Mouse (Mus musculus) stomach, embryonic 15.5 days (tissue): ENCODE results near the gene Ccdc15. TPM values are rescaled to one million over a fixed set of nuclear protein-coding genes. Genes with fewer than 3 reads are reported as not detected.

Experiments
- ATAC-seq: fragments of 200-750 bp; cut with Nextera tagmentation; 2 replicates; pipeline ENCODE4 v1.8.0; 2017; ENCODE audit warnings: low read depth, moderate number of reproducible peaks, moderate TSS enrichment; ENCODE audit not compliant: insufficient read depth, low FRiP score
- H3K27ac ChIP-seq: fragments of 300-500 bp; sonication (generic); 2 replicates; pipeline ENCODE4 v1.5.1; 2015; ENCODE audit warnings: mild to moderate bottlenecking, inconsistent platforms
- H3K27me3 ChIP-seq: fragments of 300-500 bp; sonication (generic); replicated peaks from 2 replicates; pipeline ENCODE4 v1.6.1; 2015; ENCODE audit warnings: inconsistent platforms
- H3K36me3 ChIP-seq: fragments of 300-500 bp; sonication (generic); 2 replicates; pipeline ENCODE4 v1.6.1; 2015; ENCODE audit warnings: inconsistent platforms
- H3K4me1 ChIP-seq: fragments of 300-500 bp; sonication (generic); 2 replicates; pipeline ENCODE4 v1.6.1; 2015; ENCODE audit warnings: inconsistent platforms
- H3K4me2 ChIP-seq: fragments of 300-500 bp; sonication (generic); 2 replicates; pipeline ENCODE4 v1.6.1; 2015; ENCODE audit warnings: mild to moderate bottlenecking, inconsistent platforms
- H3K4me3 ChIP-seq: fragments of 300-500 bp; sonication (generic); replicated peaks from 2 replicates; pipeline ENCODE4 v1.5.1; 2015; ENCODE audit warnings: inconsistent platforms
- H3K9ac ChIP-seq: fragments of 300-500 bp; sonication (generic); 2 replicates; pipeline ENCODE4 v1.6.1; 2015; ENCODE audit warnings: inconsistent platforms
- H3K9me3 ChIP-seq: fragments of 300-500 bp; sonication (generic); 2 replicates; pipeline ENCODE4 v1.6.1; 2016; ENCODE audit warnings: inconsistent platforms
- WGBS: fragments of 180-500 bp; shearing (Covaris S2); methylation state at CpG from one replicate; pipeline ENCODE4 v1.1.7; 2015; 5-methylcytosine and 5-hydroxymethylcytosine counted together
- polyA plus RNA-seq: library from polyadenylated mRNA; unstranded; fragments of >200 nt; fragmentation: Nextera tagmentation; extraction: Ambion mirVana; gene quantifications from 2 replicates; pipeline ENCODE4 v1.2.1, GENCODE M21; 2015

Ccdc15 gene
- polyA plus RNA-seq, 1 experiment from 2014 or later = 6.3 TPM

DNA sequence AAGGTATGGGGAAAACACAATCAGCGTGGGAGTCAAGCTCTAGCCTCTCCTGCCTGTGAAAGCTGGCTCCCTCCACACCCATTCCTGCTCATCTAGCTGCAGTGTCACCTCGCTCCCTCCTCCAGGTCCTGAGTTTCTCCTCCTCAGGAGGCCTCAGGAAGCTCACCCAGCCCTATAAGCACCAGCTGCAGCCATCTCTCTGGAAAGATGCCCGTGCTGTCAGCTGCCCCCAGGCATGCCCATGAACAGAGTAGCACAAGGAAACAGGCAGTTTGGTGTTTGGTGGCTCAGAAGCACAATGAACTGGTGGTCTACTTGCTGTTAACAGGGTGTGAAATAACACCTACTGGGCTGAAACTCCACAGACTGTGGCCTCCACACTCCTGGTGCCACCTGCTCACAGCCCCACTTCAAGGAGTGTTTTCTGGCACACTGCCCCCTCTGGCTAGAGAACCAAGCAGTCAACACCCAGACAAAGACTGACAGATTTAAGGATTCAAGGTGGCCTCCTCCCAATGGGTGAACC, 99.8 kb downstream of the Ccdc15 start:
- ATAC-seq = no peak

DNA sequence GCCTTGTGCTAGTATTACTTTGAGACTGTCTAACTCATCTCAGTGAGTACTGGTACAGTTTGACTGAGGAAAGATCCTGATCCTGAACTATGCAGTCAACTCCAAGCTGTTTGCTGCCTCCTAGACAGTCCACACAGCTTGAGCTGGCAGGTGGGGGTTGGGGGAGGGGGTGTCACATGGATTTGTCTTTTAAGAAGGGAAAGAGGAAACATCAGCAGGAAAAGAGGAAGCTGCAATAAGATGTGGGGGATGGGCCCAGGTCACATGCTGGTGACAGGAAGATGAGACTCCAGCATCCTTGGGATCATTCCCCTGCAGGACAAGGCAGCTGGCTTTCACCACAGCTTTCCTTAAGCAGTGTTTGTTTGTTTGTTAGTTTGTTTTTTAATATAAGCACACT, 100.8 kb downstream of the Ccdc15 start:
- H3K4me3 ChIP-seq = no peak overlapping the region
- no peak overlapping the region for H3K4me2 ChIP-seq
- no peak overlapping the region for H3K9ac ChIP-seq
- no peaks in the 10 kb centered on the region for H3K9me3 ChIP-seq
- ATAC-seq = no peak
- no peaks in the 10 kb centered on the region for H3K36me3 ChIP-seq
- H3K27ac ChIP-seq = no peak overlapping the region
- no peaks in the 10 kb centered on the region for H3K27me3 ChIP-seq
- 0 out of 2 replicates have a peak, but pooled peaks cover 6% of the 10 kb centered on the region for H3K4me1 ChIP-seq

More for the DNA sequence above, 99.8 kb downstream of the Ccdc15 start:
- no peak overlapping the region for H3K4me2 ChIP-seq
- no peak overlapping the region for H3K4me3 ChIP-seq
- no peaks in the 10 kb centered on the region for H3K36me3 ChIP-seq
- H3K27ac ChIP-seq = no peak overlapping the region
- H3K9ac ChIP-seq = no peak overlapping the region
- no peaks in the 10 kb centered on the region for H3K9me3 ChIP-seq
- no peaks in the 10 kb centered on the region for H3K27me3 ChIP-seq
- whole genome bisulfite sequencing = 49% methylated on average over 3 of the region's 3 CpGs
- 0 out of 2 replicates have a peak, but pooled peaks cover 6% of the 10 kb centered on the region for H3K4me1 ChIP-seq

DNA sequence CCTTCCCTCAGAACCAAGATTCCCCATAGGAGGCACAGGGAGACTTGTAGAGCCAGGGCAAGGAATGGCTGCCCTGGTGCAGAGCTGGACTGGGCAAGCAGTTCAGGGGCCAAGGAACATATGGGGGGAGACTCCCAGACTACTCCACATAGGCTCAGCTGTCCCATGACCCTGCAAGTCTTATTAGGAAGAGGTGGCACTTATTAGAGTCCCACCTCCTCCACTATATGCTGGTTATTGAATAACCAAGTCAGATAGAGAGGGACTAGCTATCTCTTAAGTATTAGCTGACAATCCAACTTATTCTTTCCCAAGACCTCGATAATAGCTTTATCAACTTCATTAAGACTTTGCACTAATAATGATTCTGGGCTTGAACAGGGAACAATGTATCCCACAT, 102.4 kb downstream of the Ccdc15 start:
- Histone ChIP-seq H3K27me3 (no peaks in the 10 kb centered on the region), H3K9me3 (no peaks in the 10 kb centered on the region), H3K4me3 (no peak overlapping the region), H3K9ac (no peak overlapping the region), H3K4me1 (0 out of 2 replicates have a peak, but pooled peaks cover 6% of the 10 kb centered on the region), H3K27ac (no peak overlapping the region), H3K36me3 (no peaks in the 10 kb centered on the region), H3K4me2 (no peak overlapping the region)
- 82% methylated on average over 1 of the region's 1 CpGs for WGBS
- ATAC-seq = no peak

DNA sequence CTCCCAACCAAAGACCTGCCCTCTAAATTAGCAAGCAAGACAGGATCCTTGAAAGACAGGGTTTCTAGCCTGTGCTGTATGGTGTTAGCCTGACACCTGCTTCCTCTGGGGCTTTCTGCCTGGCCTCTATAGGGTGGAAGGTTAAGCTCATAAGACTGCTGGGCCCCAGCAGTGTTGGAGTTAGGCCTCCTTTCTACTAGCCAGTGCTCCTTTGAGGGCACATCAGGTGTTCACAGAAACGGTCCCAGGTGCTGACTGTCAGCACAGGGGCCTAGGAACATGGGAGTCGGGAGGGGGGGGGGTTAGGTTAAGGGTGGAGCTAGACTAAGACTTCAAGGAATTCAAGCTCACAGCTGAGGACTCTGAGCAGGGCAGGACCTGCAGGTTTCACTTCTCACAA, 102.8 kb downstream of the Ccdc15 start:
- Histone ChIP-seq H3K4me1 (0 out of 2 replicates have a peak, but pooled peaks cover 6% of the 10 kb centered on the region), H3K4me3 (no peak overlapping the region), H3K9ac (no peak overlapping the region), H3K27me3 (no peaks in the 10 kb centered on the region), H3K4me2 (no peak overlapping the region), H3K9me3 (no peaks in the 10 kb centered on the region), H3K27ac (no peak overlapping the region), H3K36me3 (no peaks in the 10 kb centered on the region)
- WGBS = 36% methylated on average over 2 of the region's 2 CpGs
- no peak for ATAC-seq

DNA sequence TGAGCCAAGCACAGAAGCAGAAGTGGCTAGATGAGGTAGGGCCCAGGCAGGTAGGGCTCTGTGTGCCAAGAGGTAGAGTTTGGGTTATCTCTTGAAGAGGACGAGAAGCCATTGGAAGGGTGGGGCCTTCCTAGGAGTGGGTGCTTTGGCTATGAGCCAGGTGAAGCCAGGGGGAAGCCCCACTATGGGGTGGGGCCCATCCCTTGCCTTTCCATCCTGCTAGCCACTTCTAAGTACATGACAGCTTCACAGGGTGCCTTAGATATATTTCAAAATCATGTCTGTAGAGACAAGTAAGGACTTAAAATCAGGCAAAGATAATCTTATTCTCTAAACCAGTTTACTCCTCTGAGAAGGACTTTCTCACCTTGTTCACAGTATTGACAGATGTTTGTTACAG, 103.6 kb downstream of the Ccdc15 start:
- no peak overlapping the region for H3K4me3 ChIP-seq
- no peaks in the 10 kb centered on the region for H3K9me3 ChIP-seq
- H3K36me3 ChIP-seq = no peaks in the 10 kb centered on the region
- 52% methylated on average over 1 of the region's 1 CpGs for WGBS
- H3K27me3 ChIP-seq = no peaks in the 10 kb centered on the region
- H3K4me1 ChIP-seq = 0 out of 2 replicates have a peak, but pooled peaks cover 6% of the 10 kb centered on the region
- H3K9ac ChIP-seq = no peak overlapping the region
- no peak overlapping the region for H3K27ac ChIP-seq
- no peak for ATAC-seq
- H3K4me2 ChIP-seq = no peak overlapping the region

DNA sequence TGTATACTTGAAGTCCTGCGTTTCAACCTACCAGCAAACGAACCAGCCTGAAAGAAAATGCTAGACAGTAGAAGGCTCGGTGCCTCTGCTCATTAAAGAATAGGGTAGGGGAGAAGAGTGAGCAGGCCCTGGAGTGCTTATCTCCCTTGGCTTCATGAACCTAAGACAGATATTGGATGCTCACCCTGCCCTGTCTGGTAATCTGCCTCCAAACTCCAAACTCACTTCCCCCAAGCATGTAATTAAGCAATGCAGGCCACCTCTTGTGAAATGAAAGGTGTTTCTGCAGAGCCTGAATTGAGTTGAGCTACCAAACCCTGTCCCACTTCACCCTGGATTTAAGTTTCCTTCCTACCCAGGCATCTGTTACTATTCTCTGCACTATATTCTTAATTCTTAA, 105.5 kb downstream of the Ccdc15 start:
- Histone ChIP-seq H3K4me3 (no peak overlapping the region), H3K4me1 (no peaks in the 10 kb centered on the region), H3K27me3 (no peaks in the 10 kb centered on the region), H3K9ac (no peak overlapping the region), H3K27ac (no peak overlapping the region), H3K9me3 (no peaks in the 10 kb centered on the region), H3K4me2 (no peak overlapping the region), H3K36me3 (no peaks in the 10 kb centered on the region)
- 86% methylated on average over 3 of the region's 3 CpGs for WGBS
- no peak for ATAC-seq

DNA sequence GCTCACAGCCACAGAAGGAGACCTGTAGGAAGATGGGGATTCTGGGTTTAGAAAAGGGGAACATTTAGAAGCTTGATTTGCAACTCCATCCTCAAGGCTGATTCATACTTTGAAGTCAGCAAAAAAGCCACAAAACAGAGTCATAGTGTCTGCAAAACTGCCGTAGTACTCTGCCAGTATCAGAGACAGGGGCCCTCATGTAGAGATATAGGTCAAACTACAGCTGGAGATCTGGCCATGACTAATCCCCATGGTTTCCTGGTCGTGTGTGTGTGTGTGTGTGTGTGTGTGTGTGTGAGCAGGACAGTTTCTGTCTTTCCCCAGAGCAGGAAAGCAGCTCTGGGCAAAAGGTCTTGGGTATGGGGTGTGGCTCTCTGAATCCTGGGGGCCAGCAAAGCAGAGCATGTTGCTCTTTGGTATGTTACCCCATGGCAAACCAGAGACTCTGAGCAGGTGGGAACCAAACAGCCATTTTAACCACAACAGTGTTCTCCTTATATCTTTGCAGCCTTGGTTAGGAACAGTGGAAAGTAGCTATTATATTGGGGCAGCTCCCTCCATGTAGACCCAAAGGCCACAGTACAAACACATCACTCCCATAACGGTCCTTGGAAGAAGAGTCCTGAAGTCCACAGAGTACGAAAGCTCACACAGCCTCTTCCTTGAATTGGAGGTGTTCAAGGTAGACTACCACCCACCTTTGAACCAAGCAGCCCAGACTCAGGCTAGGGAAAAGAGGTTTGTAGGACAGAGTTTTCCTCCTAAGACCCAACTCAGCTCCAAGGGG, 112.1 kb downstream of the Ccdc15 start:
- Histone ChIP-seq H3K9ac (no peak overlapping the region), H3K9me3 (no peaks in the 10 kb centered on the region), H3K27me3 (no peaks in the 10 kb centered on the region), H3K36me3 (no peaks in the 10 kb centered on the region), H3K4me3 (no peak overlapping the region), H3K4me1 (no peaks in the 10 kb centered on the region), H3K4me2 (no peak overlapping the region), H3K27ac (no peak overlapping the region)
- 57% methylated on average over 4 of the region's 4 CpGs for WGBS
- no peak; the same call in 1 of the 2 replicates for ATAC-seq

GRCm38 (mm10) chr9:37232201-37233195, 115.7 kb downstream of the Ccdc15 start:
- H3K27ac ChIP-seq = no peak overlapping the region
- ATAC-seq = no peak
- H3K9me3 ChIP-seq = no peaks in the 10 kb centered on the region
- 62% methylated on average over 22 of the region's 22 CpGs for WGBS
- H3K27me3 ChIP-seq = no peaks in the 10 kb centered on the region
- no peak overlapping the region for H3K4me2 ChIP-seq
- H3K4me1 ChIP-seq = no peaks in the 10 kb centered on the region
- H3K4me3 ChIP-seq = no peak overlapping the region
- H3K9ac ChIP-seq = no peak overlapping the region
- no peaks in the 10 kb centered on the region for H3K36me3 ChIP-seq

GRCm38 (mm10) chr9:37230486-37231195, 117.6 kb downstream of the Ccdc15 start:
- no peak overlapping the region for H3K4me3 ChIP-seq
- no peak for ATAC-seq
- H3K27ac ChIP-seq = no peak overlapping the region
- H3K9ac ChIP-seq = no peak overlapping the region
- WGBS = 88% methylated on average over 9 of the region's 9 CpGs
- H3K27me3 ChIP-seq = no peaks in the 10 kb centered on the region
- no peak overlapping the region for H3K4me2 ChIP-seq
- H3K36me3 ChIP-seq = no peaks in the 10 kb centered on the region
- H3K4me1 ChIP-seq = no peaks in the 10 kb centered on the region
- no peaks in the 10 kb centered on the region for H3K9me3 ChIP-seq

GRCm38 (mm10) chr9:37229880-37230325, 118.3 kb downstream of the Ccdc15 start:
- H3K36me3 ChIP-seq = no peaks in the 10 kb centered on the region
- 5% methylated on average over 1 of the region's 1 CpGs for WGBS
- H3K9ac ChIP-seq = no peak overlapping the region
- H3K4me3 ChIP-seq = no peak overlapping the region
- no peaks in the 10 kb centered on the region for H3K9me3 ChIP-seq
- no peaks in the 10 kb centered on the region for H3K4me1 ChIP-seq
- H3K27me3 ChIP-seq = no peaks in the 10 kb centered on the region
- H3K27ac ChIP-seq = no peak overlapping the region
- peak; percentile 57; the same call in 1 of the 2 replicates for ATAC-seq
- no peak overlapping the region for H3K4me2 ChIP-seq
